Mouse (Mus musculus) myocyte (in vitro differentiated cells): ENCODE data around the gene Gnaz.

Experiments used
- MAX ChIP-seq: IDR thresholded peaks from one replicate; pipeline ENCODE4 v1.6.1; 2011; ENCODE audit warnings: low read depth, mild to moderate bottlenecking, control low read depth
- POLR2A ChIP-seq: IDR thresholded peaks from one replicate; pipeline ENCODE4 v1.6.1; 2011; ENCODE audit warnings: low read depth, mild to moderate bottlenecking, control low read depth, moderate library complexity; ENCODE audit not compliant: insufficient read length
- REST ChIP-seq: IDR thresholded peaks from one replicate; pipeline ENCODE4 v1.6.1; 2011; ENCODE audit warnings: mild to moderate bottlenecking, control low read depth, moderate library complexity; ENCODE audit not compliant: insufficient read depth, insufficient read length
- USF1 ChIP-seq: IDR thresholded peaks from one replicate; pipeline ENCODE4 v1.6.1; 2011; ENCODE audit warnings: low read depth, mild to moderate bottlenecking, control low read depth, moderate library complexity

GRCm38 (mm10) chr10:75028743-75029142 is 61.8 kb downstream of the Gnaz start:
- TF ChIP-seq REST (no peak), MAX (no peak), POLR2A (no peak), USF1 (no peak)
